Mouse (Mus musculus): ENCODE data around the gene Mtg1.
"Not testable (repeated sequence)": the region's sequence is repeated elsewhere in the genome, so short reads cannot be mapped to it uniquely, and the experiment has no call there.

Mtg1 gene

GRCm38 (mm10) chr7:140126934-140127333, 10.4 kb upstream of the Mtg1 start:
- in situ Hi-C loops (cut with MboI; ENCODE audit: low sequenced_read_pairs): no loop called here

DNA sequence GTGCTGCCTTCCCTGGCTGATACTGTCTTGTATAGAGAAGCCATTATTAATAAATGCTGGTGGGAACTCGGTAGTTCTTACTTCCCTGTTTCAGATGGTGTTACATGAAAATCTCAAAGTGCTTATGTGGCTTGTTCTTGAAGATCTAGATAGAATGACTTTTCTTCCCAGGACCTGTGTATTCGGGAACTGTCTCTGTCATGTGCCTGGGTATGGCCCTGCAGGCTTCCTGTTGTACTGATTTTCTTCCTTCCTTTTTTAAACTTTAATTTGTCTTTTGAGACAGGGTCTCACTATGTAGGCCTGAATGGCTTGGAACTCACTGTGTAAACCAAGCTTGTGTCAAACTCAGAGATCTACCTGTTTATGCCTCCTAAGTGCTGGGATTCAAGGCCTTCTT, 9.5 kb upstream of the Mtg1 start:
- in situ Hi-C loops (cut with MboI; ENCODE audit: low sequenced_read_pairs): no loop called here

GRCm38 (mm10) chr7:140132184-140132583, 5.2 kb upstream of the Mtg1 start:
- in situ Hi-C loops (cut with MboI; ENCODE audit: low sequenced_read_pairs): not testable (repeated sequence)

GRCm38 (mm10) chr7:140134033-140134432, 3.3 kb upstream of the Mtg1 start:
- in situ Hi-C loops (cut with MboI; ENCODE audit: low sequenced_read_pairs): not testable (repeated sequence)

DNA sequence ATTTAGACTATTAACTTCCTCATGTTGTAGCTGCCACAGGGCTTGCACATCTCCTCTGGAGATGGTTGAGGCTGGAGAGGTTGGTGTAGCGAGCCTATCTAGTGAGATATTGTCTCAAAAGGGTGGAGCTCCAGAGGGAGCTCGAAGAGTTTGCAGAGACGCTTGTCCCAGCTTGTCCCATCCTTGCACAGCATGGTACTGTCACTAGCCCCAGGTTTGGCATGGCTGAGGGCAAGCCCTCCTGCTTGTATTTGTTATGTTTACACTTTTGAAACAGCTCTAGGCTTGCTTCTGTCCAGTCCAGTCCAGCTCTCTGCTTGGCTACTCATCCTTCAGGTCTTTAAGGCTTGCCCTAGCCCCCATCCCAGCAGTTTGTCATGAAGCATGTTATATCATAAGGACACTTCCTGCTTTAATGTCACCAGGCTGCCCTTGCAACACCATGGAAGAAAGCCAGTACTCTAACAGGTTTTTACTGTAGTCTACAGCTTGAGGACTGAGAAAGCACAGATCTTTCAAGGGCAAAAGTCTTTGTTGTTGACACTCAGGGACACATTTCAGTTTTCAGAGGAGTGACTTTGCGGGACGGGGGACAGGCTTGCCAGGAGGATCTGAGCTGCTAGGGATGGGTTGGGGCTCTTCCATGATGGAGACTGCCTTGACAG, 2.1 kb upstream of the Mtg1 start:
- in situ Hi-C loops (cut with MboI; ENCODE audit: low sequenced_read_pairs): no loop called here

DNA sequence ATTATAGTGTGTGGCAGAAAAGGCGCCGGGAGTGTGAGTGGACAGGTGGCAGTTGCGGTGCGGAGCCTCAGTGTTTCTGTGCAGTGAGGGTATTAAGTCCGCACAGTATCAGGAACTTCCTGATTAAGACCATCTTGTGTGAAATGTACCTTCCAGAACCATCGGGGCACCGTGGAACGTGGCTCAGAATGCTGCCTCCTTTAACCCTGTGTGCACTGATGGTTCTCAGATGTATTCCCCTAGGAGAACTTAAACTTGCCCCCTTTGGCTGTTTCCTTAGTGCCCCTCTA, 602 bp downstream of the Mtg1 start:
- in situ Hi-C loops (cut with MboI; ENCODE audit: low sequenced_read_pairs): no loop called here

GRCm38 (mm10) chr7:140141350-140141749, 4.0 kb downstream of the Mtg1 start:
- in situ Hi-C loops (cut with MboI; ENCODE audit: low sequenced_read_pairs): loop anchor here (5.0 kb wide), 1 partner anchor 59 kb away; the partner anchor contains the start of gene Caly

DNA sequence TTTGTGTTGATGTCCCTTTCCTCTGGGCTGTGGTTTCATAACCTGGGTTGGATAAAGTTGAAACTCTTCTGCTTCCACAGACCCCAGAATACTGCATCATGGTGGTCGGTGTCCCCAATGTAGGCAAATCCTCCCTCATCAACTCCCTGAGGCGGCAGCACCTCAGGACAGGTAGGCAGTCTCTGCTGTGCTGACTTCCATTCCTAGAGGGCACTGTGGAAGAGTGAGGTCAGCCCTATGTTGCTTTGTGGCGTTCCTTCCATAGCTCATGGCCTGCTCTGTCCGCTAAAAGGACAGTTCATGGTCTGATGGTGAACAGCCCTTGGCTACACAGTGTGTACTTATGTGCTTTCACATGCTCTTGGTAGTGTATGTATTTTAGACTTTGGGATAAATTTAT, 7.2 kb downstream of the Mtg1 start:
- in situ Hi-C loops (cut with MboI; ENCODE audit: low sequenced_read_pairs): loop anchor here (5.0 kb wide), 1 partner anchor 62 kb away; the partner anchor contains the start of gene Caly

DNA sequence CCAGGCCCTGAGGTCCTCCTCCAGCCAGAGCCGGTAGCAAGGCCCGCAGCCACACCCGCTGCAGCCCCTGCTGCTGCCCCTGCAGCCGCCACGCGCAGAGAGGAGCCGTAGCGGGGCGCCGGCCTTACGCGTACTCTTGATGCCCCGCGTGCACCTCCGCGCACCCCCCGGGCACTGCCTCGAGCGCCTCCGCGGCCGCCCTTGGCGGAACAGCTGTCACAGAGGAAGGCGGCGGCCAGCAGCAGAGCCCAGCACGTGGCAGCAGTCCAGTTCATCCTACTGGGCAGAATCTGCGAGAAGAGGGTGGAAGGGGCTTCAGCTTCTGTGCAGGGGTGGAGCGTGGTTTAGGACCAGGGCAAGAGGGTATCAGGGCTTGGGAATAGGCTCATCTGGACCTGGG, 16.0 kb downstream of the Mtg1 start:
- in situ Hi-C loops (cut with MboI; ENCODE audit: low sequenced_read_pairs): no loop called here

DNA sequence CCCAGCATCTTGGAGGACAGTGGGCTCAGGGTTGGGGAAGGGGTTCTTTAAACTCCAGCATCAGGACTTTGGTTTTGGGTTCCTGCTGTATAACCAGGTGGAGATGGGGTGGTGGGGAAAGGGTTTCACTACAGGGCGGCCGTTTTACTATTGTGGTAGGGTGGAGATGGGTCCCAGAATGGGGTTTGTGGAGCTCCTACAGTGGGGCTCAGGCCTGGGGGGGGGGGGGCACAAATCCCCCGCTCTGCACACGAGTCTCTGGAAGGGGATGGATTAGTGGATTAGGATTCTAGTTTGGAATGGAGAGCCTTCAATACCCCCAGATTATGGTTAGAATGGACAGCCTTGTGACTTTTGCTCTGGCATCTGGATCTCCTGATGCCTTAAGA, 16.5 kb downstream of the Mtg1 start:
- in situ Hi-C loops (cut with MboI; ENCODE audit: low sequenced_read_pairs): no loop called here

GRCm38 (mm10) chr7:140154218-140154927, 17.0 kb downstream of the Mtg1 start, which contains the start of gene Sprn:
Gene Sprn (minus strand): TSS chr7:140154877.
- in situ Hi-C loops (cut with MboI; ENCODE audit: low sequenced_read_pairs): no loop called here

DNA sequence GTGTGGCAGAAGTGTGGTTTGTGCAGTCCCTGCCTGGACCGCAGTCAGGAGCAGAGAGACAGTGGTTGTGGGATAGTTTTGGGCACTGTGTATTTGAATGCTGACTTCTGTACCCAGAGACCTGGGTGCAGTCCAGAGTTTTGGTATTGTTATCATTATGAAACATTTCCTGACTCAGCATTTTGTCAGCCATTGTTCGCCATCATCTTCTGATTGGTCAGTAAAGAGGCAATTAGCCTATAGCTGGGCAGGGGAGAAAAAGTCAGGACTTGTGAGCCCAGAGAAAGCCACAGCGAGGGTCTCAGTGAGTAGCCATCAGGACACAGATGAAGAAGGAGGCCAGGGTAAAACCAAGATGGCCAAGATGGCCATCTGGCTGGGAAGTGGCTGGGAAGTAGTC, 23.0 kb downstream of the Mtg1 start:
- in situ Hi-C loops (cut with MboI; ENCODE audit: low sequenced_read_pairs): no loop called here

- in situ Hi-C loops (cut with MboI; ENCODE audit: low sequenced_read_pairs): no loop called here
Measured at GRCm38 (mm10) chr7:140164664-140165063, 27.3 kb downstream of the Mtg1 start, which contains the start of gene Olfr522. Gene Olfr522 (minus strand): TSS chr7:140164764.

GRCm38 (mm10) chr7:140167950-140168349, 30.6 kb downstream of the Mtg1 start:
- in situ Hi-C loops (cut with MboI; ENCODE audit: low sequenced_read_pairs): no loop called here

GRCm38 (mm10) chr7:140169386-140169785, 32.0 kb downstream of the Mtg1 start:
- in situ Hi-C loops (cut with MboI; ENCODE audit: low sequenced_read_pairs): no loop called here

- in situ Hi-C loops (cut with MboI; ENCODE audit: low sequenced_read_pairs): no loop called here
Measured at GRCm38 (mm10) chr7:140170863-140171262, 33.5 kb downstream of the Mtg1 start.

DNA sequence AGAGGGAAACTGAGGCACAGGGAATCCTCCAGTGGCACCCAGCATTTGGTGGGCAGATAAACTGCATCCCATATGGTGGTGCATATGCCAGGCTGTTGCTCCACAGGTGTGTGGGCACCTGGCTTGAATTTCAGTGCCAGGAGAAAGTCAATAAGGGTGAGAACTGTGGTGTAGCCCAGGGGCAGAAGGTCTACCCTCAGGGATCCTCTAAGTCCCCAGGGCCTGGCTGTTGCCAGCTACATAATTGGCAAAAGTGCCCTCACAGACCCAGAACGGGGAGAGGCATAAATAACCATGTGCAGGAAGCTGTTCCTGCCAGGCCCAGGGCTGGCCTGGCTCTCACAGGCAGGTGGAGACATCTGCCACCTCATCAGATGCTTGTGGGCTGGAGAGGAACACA, 35.6 kb downstream of the Mtg1 start, which contains the start of gene Olfr523:
Gene Olfr523 (plus strand): TSS at position 282 of the 400 bp plus-strand sequence.
- in situ Hi-C loops (cut with MboI; ENCODE audit: low sequenced_read_pairs): no loop called here

DNA sequence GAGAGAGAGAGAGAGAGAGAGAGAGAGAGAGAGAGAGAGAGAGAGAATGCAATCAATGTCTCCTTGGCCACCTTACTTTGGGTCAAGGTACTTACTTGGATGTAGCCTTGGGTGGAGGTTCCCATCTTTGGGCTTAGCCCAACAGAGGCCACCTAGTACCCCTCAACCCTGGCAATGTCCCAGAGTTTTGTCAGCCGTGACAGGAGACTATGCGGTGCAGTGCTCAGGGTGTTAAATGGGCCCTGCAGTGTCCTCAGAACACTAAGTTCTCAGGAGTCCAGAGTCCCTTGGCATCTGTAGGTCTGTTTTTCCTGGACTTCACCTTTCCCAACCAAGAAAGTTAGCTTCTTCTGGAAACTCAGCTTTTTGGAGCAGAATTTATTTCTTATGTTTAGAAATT, 41.8 kb downstream of the Mtg1 start:
- in situ Hi-C loops (cut with MboI; ENCODE audit: low sequenced_read_pairs): no loop called here

- in situ Hi-C loops (cut with MboI; ENCODE audit: low sequenced_read_pairs): no loop called here
Measured at GRCm38 (mm10) chr7:140180692-140181091, 43.3 kb downstream of the Mtg1 start.

DNA sequence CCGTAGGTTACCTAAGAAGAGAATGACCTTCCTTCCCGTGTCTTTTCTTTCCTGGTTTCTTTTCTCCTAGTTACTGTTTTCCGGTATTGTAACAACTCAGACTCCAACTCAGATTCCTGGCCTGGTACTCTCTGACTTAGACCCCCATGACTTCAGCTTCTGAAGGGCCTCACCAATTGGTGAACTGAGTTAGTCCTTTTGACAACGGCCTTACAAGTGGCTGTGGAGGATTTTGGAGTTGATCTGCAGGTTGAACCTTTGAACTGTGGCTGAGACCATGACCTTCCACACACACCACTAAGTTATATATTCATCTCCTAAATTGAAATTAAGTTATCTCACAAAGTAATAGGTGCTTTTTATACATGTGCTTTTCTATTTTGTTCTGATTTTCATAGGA, 46.8 kb downstream of the Mtg1 start:
- in situ Hi-C loops (cut with MboI; ENCODE audit: low sequenced_read_pairs): no loop called here

- in situ Hi-C loops (cut with MboI; ENCODE audit: low sequenced_read_pairs): no loop called here
Measured at GRCm38 (mm10) chr7:140186646-140187620, 49.6 kb downstream of the Mtg1 start.

All from CH12F3 (cell line).